Mouse (Mus musculus): ENCODE data around the gene Adam3. TPM values are rescaled to one million over a fixed set of nuclear protein-coding genes. Genes with fewer than 3 reads are reported as not detected.

Gene Adam3
- polyA plus RNA-seq (2015; fragmentation: Nextera tagmentation; extraction: Ambion mirVana): not detected in 2 replicates

- H3K4me2 ChIP-seq: no peak within 1 kb of the TSS
- WGBS: 69% methylated on average over 11 of the region's 11 CpGs
- no peaks in the 10 kb centered on the region for H3K36me3 ChIP-seq
- no peaks in the 10 kb centered on the region for H3K9me3 ChIP-seq (replicated peaks)
- H3K9ac ChIP-seq (replicated peaks): no peak within 1 kb of the TSS
- no peaks in the 10 kb centered on the region for H3K27me3 ChIP-seq (replicated peaks)
- no peak within 1 kb of the TSS for H3K27ac ChIP-seq (replicated peaks)
- H3K4me3 ChIP-seq (replicated peaks): no peak within 1 kb of the TSS
- ATAC-seq (ENCODE audit: low FRiP score): no peak
- no peaks in the 10 kb centered on the region for H3K4me1 ChIP-seq
Observed at GRCm38 (mm10) chr8:24725630-24726029, at the start of gene Adam3. Adam3 (minus strand) TSS chr8:24725852.

GRCm38 (mm10) chr8:24724886-24725626 lies 596 bp downstream of the Adam3 start:
- WGBS: 68% methylated on average over 16 of the region's 16 CpGs
- ATAC-seq (ENCODE audit: low FRiP score): no peak
- H3K4me1 ChIP-seq: no peaks in the 10 kb centered on the region
- H3K4me3 ChIP-seq (replicated peaks): no peak overlapping the region
- no peaks in the 10 kb centered on the region for H3K36me3 ChIP-seq
- H3K27me3 ChIP-seq (replicated peaks): no peaks in the 10 kb centered on the region
- no peak overlapping the region for H3K27ac ChIP-seq (replicated peaks)
- no peaks in the 10 kb centered on the region for H3K9me3 ChIP-seq (replicated peaks)
- H3K4me2 ChIP-seq: no peak overlapping the region
- no peak overlapping the region for H3K9ac ChIP-seq (replicated peaks)

Other genes starting within 250 kb of the Adam3 start
- 0.38 and 0.75 TPM in 2 replicates for gene Adam5, start 98.5 kb upstream of the Adam3 start, polyA plus RNA-seq (2015; fragmentation: Nextera tagmentation; extraction: Ambion mirVana)

Measured in neural tube, embryonic 15.5 days (tissue).